Mouse (Mus musculus) CD8-positive naive resting alpha-beta T cell, adult 57 days (primary cell): Measurements from ENCODE around the gene Rnf212b. TPM values are rescaled to one million over a fixed set of nuclear protein-coding genes. Genes with fewer than 3 reads are reported as not detected.

Experiments used
- total RNA-seq: library from RNA; stranded (reverse); gene quantifications from one replicate; pipeline ENCODE4 v1.2.4, GENCODE M21; 2023

Rnf212b gene
- total RNA-seq, result not detected

DNA sequence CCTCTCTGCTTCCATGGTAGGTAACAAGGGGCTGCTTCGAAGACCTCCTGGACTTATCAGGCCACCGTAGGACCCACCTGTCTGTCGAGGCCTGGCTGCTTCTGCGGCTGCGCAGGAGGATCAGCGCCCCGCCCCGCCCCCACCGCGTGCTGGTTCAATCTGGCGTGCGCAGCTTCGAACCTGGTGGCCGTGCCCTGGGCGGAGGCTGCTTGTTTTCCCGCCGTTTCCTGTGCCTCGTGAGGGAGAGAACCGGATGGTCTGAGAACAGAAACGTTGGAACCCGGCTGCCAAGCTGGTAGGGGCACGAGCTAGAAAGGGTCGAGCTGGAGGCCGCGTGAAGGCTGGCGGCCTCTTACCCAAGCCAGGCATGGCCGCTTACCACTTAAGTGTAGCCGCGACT, at the start of gene Rnf212b:
Gene Rnf212b (plus strand): TSS at position 151 of the 400 bp plus-strand sequence.

DNA sequence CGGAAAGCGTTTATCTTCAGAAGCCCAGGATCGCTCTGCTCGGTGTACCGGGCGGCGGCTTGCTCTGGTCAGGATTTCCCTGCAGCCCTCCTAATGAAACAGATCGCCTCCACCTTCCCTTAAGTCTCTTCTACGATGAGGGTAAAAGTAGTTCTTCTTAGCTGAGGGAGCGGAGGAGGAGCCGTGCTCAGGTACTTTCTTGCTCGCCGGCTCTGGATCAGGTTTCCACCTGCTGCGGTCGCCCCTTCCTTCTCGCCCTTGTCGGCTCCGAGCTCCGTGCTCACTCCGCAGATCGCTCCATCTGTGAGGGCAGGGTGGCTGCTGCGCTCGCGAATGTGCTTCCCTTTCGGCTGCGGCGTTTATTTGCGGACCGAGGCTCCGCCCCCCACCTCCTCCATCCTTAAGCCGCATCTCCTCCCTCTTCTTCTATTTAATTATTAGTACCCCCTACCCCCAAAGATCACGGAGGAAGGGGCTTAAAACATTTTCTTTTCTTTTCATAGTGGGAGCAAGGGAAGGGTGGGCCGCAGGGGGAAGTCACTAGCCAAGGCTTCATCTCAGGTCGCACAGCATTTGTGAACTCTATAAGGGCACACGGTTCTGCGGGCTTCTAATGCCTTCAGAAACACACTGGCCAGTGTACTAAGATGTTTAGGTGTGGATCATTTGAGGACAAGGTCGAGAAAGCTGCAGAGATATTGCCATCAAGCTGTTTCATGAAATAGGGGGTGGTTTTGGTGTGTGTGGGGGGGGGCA, 32.2 kb upstream of the Rnf212b start, which contains the start of gene Slc7a8:
Gene Slc7a8 (minus strand): TSS at position 337 of the 756 bp plus-strand sequence.

DNA sequence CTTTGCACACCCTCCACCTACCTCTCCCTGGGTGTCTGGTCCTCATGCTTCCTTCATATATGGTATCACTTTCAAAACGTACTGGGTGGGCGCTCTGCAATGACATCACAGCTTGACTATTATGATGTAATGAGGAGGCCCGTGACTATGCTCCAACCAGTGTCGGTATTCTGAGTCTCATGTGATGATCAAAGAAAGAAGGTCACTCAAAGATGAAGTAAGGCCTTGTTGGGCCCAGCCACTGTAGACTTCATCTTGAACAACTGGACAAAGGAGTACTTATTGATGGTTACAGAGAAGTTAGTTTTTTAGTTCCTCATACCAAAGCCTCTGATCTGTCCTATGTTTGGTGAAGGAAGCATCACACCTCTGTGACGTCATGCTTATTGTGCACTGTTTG, 56.9 kb downstream of the Rnf212b start, which contains the start of gene Homez:
Gene Homez (minus strand): TSS at position 101 of the 400 bp plus-strand sequence.

DNA sequence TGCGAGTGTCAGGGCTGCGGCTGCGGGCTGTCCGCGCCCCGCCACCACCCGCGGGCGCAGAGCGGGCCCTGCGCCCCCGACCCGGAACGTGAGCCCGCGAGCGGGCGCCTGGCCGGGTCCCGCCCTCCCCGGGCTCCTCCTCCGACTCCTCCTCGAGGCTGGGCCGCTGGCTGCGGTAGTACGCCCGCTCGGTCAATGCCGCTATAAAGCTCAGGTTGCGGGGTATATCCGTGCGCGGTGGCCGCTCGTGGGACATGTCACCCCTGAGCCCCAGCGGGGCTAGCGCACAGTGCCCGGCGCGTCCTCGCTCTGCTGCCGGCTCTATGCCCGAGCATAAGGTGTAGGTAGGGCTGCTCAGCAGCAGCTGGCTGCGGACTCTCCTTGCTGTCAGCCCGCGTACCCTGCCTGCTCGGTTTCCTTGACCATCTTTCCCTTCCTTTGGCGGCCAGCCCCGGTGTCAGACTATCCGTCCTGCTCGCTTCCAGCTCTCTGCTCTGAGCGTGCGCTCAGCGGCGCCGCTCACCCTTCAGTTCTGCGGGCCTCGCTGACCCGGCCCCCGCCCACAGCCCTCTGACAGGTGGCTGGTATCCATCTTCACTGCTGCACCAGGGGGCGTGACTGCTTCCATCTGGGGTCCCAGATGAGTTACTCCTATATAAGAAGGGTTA, 63.2 kb downstream of the Rnf212b start, which contains the start of gene Ppp1r3e:
Gene Ppp1r3e (minus strand): TSS at position 503 of the 668 bp plus-strand sequence.

DNA sequence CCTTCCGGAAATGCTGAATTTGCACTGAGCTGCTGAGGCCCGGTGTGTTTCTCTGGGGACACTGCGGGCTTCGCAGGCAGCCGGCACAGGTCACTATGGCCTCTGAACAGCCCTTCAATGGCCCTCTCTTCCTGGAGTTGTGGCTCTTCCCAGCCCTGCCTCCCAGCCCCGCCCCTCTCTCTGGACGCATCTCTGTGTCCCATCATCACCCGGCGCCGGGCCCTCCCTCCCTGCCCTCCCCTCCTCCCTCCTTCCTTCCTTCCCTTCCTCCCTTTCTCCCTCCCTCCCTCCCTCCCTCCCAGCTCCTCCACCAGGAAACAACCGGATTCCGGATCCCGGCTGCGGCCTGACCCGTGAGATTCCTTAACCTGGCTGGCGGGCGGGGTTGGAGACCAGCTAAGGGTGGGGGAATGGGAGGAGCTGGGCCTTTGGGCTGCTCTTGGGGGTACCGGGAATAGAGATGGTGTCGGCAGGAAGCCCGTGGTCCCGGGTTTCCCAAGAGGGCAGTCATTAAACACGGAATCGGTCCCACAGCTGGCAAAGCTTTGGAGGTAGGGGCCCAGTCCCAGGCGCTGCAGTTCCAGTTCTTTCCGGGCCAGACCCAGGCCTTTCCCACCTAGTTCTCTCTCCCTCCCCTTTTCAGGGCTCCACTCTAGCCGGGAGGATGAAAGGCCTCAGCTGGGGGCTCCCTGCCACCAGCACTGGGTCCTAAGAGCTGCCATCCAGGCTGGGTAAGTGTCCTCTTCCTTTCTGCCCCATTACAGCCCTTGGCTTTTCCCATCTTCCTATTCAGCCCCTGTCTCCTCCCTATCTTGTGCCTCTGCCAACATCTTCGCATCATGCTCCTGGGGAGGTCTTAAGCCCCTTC, 69.4 kb downstream of the Rnf212b start, which contains the start of the genes Bcl2l2 and Gm20521:
Gene Bcl2l2 (plus strand): TSS at position 224 of the 868 bp plus-strand sequence.
Gene Gm20521 (plus strand): TSS at position 288 of the 868 bp plus-strand sequence.

DNA sequence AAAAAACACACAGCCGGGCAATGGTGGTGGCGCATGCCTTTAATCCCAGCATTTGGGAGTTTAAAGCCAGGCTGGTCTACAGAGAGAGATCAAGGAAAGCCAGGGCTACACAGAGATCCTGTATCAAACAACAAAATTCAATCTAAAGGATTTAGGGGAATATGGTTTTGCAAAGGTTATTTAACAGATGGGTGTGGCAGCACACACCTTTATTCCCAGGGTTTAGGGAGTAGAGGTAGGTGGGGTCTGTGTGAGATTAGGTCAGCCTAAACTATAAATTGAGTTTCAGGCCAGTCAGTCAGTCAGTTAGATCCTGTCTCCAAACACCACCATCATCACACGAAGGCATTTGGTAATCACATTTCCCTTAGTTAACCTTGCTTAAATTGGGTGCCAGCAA, 78.3 kb downstream of the Rnf212b start, which contains the start of gene Pabpn1:
Gene Pabpn1 (plus strand): TSS at position 301 of the 400 bp plus-strand sequence.

Other genes with a start within 250 kb of the Rnf212b start
- gene Ajuba, start 236.6 kb upstream of the Rnf212b start, total RNA-seq, result 0.43 TPM
- 9.3 TPM for gene 4931414P19Rik, start 208.1 kb upstream of the Rnf212b start, total RNA-seq
- 44.6 TPM for gene Psmb5, start 196.1 kb upstream of the Rnf212b start, total RNA-seq
- gene Psmb11, start 192.7 kb upstream of the Rnf212b start, total RNA-seq, result not detected
- gene Gm17606, start 173.2 kb upstream of the Rnf212b start, total RNA-seq, result not detected
- 6.2 TPM for gene Cdh24, start 172.8 kb upstream of the Rnf212b start, total RNA-seq
- gene 1700123O20Rik, start 127.9 kb upstream of the Rnf212b start, total RNA-seq, result 29.9 TPM
- gene Acin1, start 127.2 kb upstream of the Rnf212b start, total RNA-seq, result 537 TPM
- gene Gm29776, start 115.3 kb upstream of the Rnf212b start, total RNA-seq, result not detected
- gene Cebpe, start 102.0 kb upstream of the Rnf212b start, total RNA-seq, result 0.55 TPM
- gene Slc7a8, start 32.2 kb upstream of the Rnf212b start, total RNA-seq, result 0.43 TPM
- 6.8 TPM for gene Homez, start 56.8 kb downstream of the Rnf212b start, total RNA-seq
- 12.5 TPM for gene Ppp1r3e, start 63.4 kb downstream of the Rnf212b start, total RNA-seq
- gene Bcl2l2, start 69.2 kb downstream of the Rnf212b start, total RNA-seq, result 3.6 TPM
- gene Gm20521, start 69.3 kb downstream of the Rnf212b start, total RNA-seq, result 0.83 TPM
- gene Pabpn1, start 78.4 kb downstream of the Rnf212b start, total RNA-seq, result 231 TPM
- 2.8 TPM for gene Slc22a17, start 99.0 kb downstream of the Rnf212b start, total RNA-seq
- gene Efs, start 112.0 kb downstream of the Rnf212b start, total RNA-seq, result not detected
- not detected for gene Il25, start 118.6 kb downstream of the Rnf212b start, total RNA-seq
- not detected for gene Cmtm5, start 122.1 kb downstream of the Rnf212b start, total RNA-seq
- not detected for gene Myh6, start 152.8 kb downstream of the Rnf212b start, total RNA-seq
- gene Gm17428, start 162.8 kb downstream of the Rnf212b start, total RNA-seq, result not detected
- not detected for gene Myh7, start 180.5 kb downstream of the Rnf212b start, total RNA-seq
- 87.3 TPM for gene Ngdn, start 201.3 kb downstream of the Rnf212b start, total RNA-seq